Mouse (Mus musculus): ENCODE results near the gene Plcl2. TPM values are rescaled to one million over a fixed set of nuclear protein-coding genes. Genes with fewer than 3 reads are reported as not detected.

Gene Plcl2
- total and polyA plus RNA-seq, 3 experiments, result 23.6 to 83.7 TPM; not detected in 1

GRCm38 (mm10) chr17:50471230-50471629, 38.0 kb upstream of the Plcl2 start:
- H3K4me3 ChIP-seq (ENCODE audit: control insufficient read depth in 1 of 2, insufficient read depth in 1 of 2, low read depth in 2 of 2, low read length in 2 of 2), result peak overlapping the region; percentile 82 to 84
- peaks cover 0 to 8% of the 10 kb centered on the region in 2 experiments; a peak in 3 of 4 replicates for H3K4me1 ChIP-seq (ENCODE audit: control insufficient read depth in 1 of 2, insufficient read depth in 2 of 2, low read length in 2 of 2)
- H3K9me3 ChIP-seq (replicated peaks; ENCODE audit: insufficient read depth, low read length), result no peaks in the 10 kb centered on the region
- DNase-seq (ENCODE audit: low read depth, low spot score), result peak; percentile 86
- no peaks in the 10 kb centered on the region; the same call in 1 of the 2 replicates for H3K79me2 ChIP-seq (ENCODE audit: control insufficient read depth, insufficient read depth, low read length, poor library complexity)
- H3K27ac ChIP-seq (ENCODE audit: control insufficient read depth, low read depth, low read length), result peak overlapping the region; percentile 83
- H3K27me3 ChIP-seq (ENCODE audit: control insufficient read depth in 1 of 2, insufficient read depth in 2 of 2, low read length in 2 of 2), result no peaks in the 10 kb centered on the region
- H3K36me3 ChIP-seq (ENCODE audit: control insufficient read depth in 1 of 2, insufficient read depth in 2 of 2, low read length in 2 of 2), result peaks cover 0 to 7% of the 10 kb centered on the region in 2 experiments; a peak in 2 of 4 replicates
- H3K9ac ChIP-seq (ENCODE audit: control insufficient read depth, low read depth, low read length, poor library complexity, severe bottlenecking), result peak overlapping the region; percentile 66
- TF ChIP-seq MYC (IDR thresholded peaks at IDR 0.05; ENCODE audit: low read depth, low read length) (peak; percentile 47; the same call in 1 of the 2 replicates), BHLHE40 (IDR thresholded peaks at IDR 0.05; ENCODE audit: borderline replicate concordance, low read depth, low read length) (no peak), HCFC1 (IDR thresholded peaks at IDR 0.05; ENCODE audit: low read depth, low read length) (peak; percentile 80), CHD1 (IDR thresholded peaks at IDR 0.05; ENCODE audit: low read depth, low read length) (no peak), POLR2AphosphoS5 (IDR thresholded peaks at IDR 0.05; ENCODE audit: borderline replicate concordance, low read depth, low read length) (no peak), MAFK (IDR thresholded peaks at IDR 0.05; ENCODE audit: borderline replicate concordance, low read depth, low read length) (no peak), ZNF384 (IDR thresholded peaks at IDR 0.05; ENCODE audit: low read depth, low read length) (no peak), POLR2A (IDR thresholded peaks at IDR 0.05; ENCODE audit: control insufficient read depth in 1 of 2, insufficient read depth in 1 of 2, low read depth in 1 of 2, low read length in 2 of 2, poor library complexity in 1 of 2) (peak in 1 of 2 experiments; percentile 66; a peak in 1 of 4 replicates), GABPA (IDR thresholded peaks at IDR 0.05; ENCODE audit: low read depth, low read length) (no peak), SIN3A (IDR thresholded peaks at IDR 0.05; ENCODE audit: low read length) (peak; percentile 54), ZMIZ1 (IDR thresholded peaks at IDR 0.05; ENCODE audit: low read depth, low read length) (peak; percentile 55; the same call in 1 of the 2 replicates), RAD21 (IDR thresholded peaks at IDR 0.05; ENCODE audit: low read depth, low read length) (no peak), GATA1 (IDR thresholded peaks at IDR 0.05; ENCODE audit: low read depth, low read length) (no peak), EP300 (IDR thresholded peaks at IDR 0.05; ENCODE audit: low read depth in 1 of 2, low read length in 2 of 2) (no peak), MYB (IDR thresholded peaks at IDR 0.05; ENCODE audit: low read depth, low read length) (no peak), MXI1 (IDR thresholded peaks at IDR 0.05; ENCODE audit: low read depth, low read length) (no peak), JUND (IDR thresholded peaks at IDR 0.05; ENCODE audit: low read depth, low read length) (no peak), CHD2 (IDR thresholded peaks at IDR 0.05; ENCODE audit: low read length) (no peak), KAT2A (conservative IDR thresholded peaks at IDR 0.05; ENCODE audit: low read depth, low read length) (no peak; the same call in 1 of the 2 replicates), CTCF (IDR thresholded peaks at IDR 0.05 in 2 of 3, conservative IDR thresholded peaks at IDR 0.05 in 1 of 3; ENCODE audit: control insufficient read depth in 1 of 3, insufficient read depth in 1 of 3, low read depth in 2 of 3, low read length in 3 of 3, poor library complexity in 1 of 3, severe bottlenecking in 1 of 3) (no peak), ELF1 (IDR thresholded peaks at IDR 0.05; ENCODE audit: low read depth, low read length) (peak; percentile 98), TCF12 (IDR thresholded peaks at IDR 0.05; ENCODE audit: low read depth, low read length) (0 out of 2 replicates have a peak, but pooled peaks have one; percentile 16), ETS1 (IDR thresholded peaks at IDR 0.05; ENCODE audit: low read depth, low read length) (peak; percentile 52; the same call in 1 of the 2 replicates), POLR2AphosphoS2 (IDR thresholded peaks at IDR 0.05; ENCODE audit: low read length) (no peak), MAX (IDR thresholded peaks at IDR 0.05; ENCODE audit: low read length) (peak; percentile 49; the same call in 1 of the 2 replicates), TBP (IDR thresholded peaks at IDR 0.05; ENCODE audit: low read depth, low read length) (0 out of 2 replicates have a peak, but pooled peaks have one; percentile 54), SMC3 (IDR thresholded peaks at IDR 0.05; ENCODE audit: low read depth, low read length) (no peak), USF1 (IDR thresholded peaks at IDR 0.05; ENCODE audit: low read depth, low read length) (no peak), ZKSCAN1 (IDR thresholded peaks at IDR 0.05; ENCODE audit: low read depth, low read length) (no peak), NELFE (IDR thresholded peaks at IDR 0.05; ENCODE audit: low read depth, low read length) (peak; percentile 64), MEF2A (IDR thresholded peaks at IDR 0.05; ENCODE audit: extremely low read depth, insufficient replicate concordance, low read depth, low read length, poor library complexity, severe bottlenecking) (no peak), UBTF (IDR thresholded peaks at IDR 0.05; ENCODE audit: borderline replicate concordance, insufficient read depth, low read depth, low read length) (no peak), NRF1 (IDR thresholded peaks at IDR 0.05; ENCODE audit: insufficient read depth, low read depth, low read length, poor library complexity, severe bottlenecking) (no peak), USF2 (IDR thresholded peaks at IDR 0.05; ENCODE audit: borderline replicate concordance in 1 of 2, insufficient read depth in 1 of 2, low read depth in 1 of 2, low read length in 2 of 2) (no peak), RCOR1 (IDR thresholded peaks at IDR 0.05; ENCODE audit: low read depth, low read length) (no peak), E2F4 (IDR thresholded peaks at IDR 0.05; ENCODE audit: borderline replicate concordance, low read depth, low read length) (no peak), ZC3H11A (IDR thresholded peaks at IDR 0.05; ENCODE audit: low read depth, low read length) (no peak)

Data from MEL (cell line).